Mouse (Mus musculus) kidney, embryonic 14.5 days (tissue): Measurements from ENCODE around the gene Abhd14a. TPM values are rescaled to one million over a fixed set of nuclear protein-coding genes. Genes with fewer than 3 reads are reported as not detected.

Source experiments
- ATAC-seq: fragments of 200-750 bp; cut with Nextera tagmentation; 2 replicates; pipeline ENCODE4 v1.8.0; 2017; ENCODE audit warnings: moderate number of reproducible peaks, mild to moderate bottlenecking, moderate TSS enrichment, moderate library complexity; ENCODE audit not compliant: low FRiP score, low TSS enrichment
- H3K27ac ChIP-seq: fragments of 300-500 bp; sonication (generic); 2 replicates; pipeline ENCODE4 v1.5.1; 2014; ENCODE audit warnings: low read depth, mild to moderate bottlenecking, low read length, moderate library complexity, mixed read lengths
- H3K27me3 ChIP-seq: fragments of 300-500 bp; sonication (generic); 2 replicates; pipeline ENCODE4 v1.6.1; 2014; ENCODE audit warnings: mild to moderate bottlenecking, low read length; ENCODE audit not compliant: control insufficient read depth, insufficient read depth
- H3K36me3 ChIP-seq: fragments of 300-500 bp; sonication (generic); 2 replicates; pipeline ENCODE4 v1.6.1; 2014; ENCODE audit warnings: low read length, mixed read lengths; ENCODE audit not compliant: control insufficient read depth, insufficient read depth
- H3K4me1 ChIP-seq: fragments of 300-500 bp; sonication (generic); 2 replicates; pipeline ENCODE4 v1.6.1; 2014; ENCODE audit warnings: low read length, mixed read lengths; ENCODE audit not compliant: control insufficient read depth, insufficient read depth
- H3K4me2 ChIP-seq: fragments of 300-500 bp; sonication (generic); replicated peaks from 2 replicates; pipeline ENCODE4 v1.6.1; 2014; ENCODE audit warnings: low read depth, mild to moderate bottlenecking, low read length
- H3K4me3 ChIP-seq: fragments of 300-500 bp; sonication (generic); 2 replicates; pipeline ENCODE4 v1.5.1; 2014; ENCODE audit warnings: mild to moderate bottlenecking, low read length
- H3K9ac ChIP-seq: fragments of 300-500 bp; sonication (generic); 2 replicates; pipeline ENCODE4 v1.6.1; 2014; ENCODE audit warnings: low read depth, mild to moderate bottlenecking, low read length, moderate library complexity
- H3K9me3 ChIP-seq: fragments of 300-500 bp; sonication (generic); 2 replicates; pipeline ENCODE4 v1.6.1; 2016; ENCODE audit warnings: low read length; ENCODE audit not compliant: control insufficient read depth
- WGBS: fragments of 180-500 bp; shearing (Covaris S2); extraction: QIAGEN DNeasy Blood & Tissue Kit; methylation state at CpG from one replicate; pipeline ENCODE4 v1.1.7; 2014; 5-methylcytosine and 5-hydroxymethylcytosine counted together
- polyA plus RNA-seq: library from polyadenylated mRNA; unstranded; fragments of >200 nt; fragmentation: Nextera tagmentation; extraction: Ambion mirVana; gene quantifications from 2 replicates; pipeline ENCODE4 v1.2.1, GENCODE M21; 2014

Gene Abhd14a
- polyA plus RNA-seq, 1 experiment from 2014 or later: 58.8 TPM

DNA sequence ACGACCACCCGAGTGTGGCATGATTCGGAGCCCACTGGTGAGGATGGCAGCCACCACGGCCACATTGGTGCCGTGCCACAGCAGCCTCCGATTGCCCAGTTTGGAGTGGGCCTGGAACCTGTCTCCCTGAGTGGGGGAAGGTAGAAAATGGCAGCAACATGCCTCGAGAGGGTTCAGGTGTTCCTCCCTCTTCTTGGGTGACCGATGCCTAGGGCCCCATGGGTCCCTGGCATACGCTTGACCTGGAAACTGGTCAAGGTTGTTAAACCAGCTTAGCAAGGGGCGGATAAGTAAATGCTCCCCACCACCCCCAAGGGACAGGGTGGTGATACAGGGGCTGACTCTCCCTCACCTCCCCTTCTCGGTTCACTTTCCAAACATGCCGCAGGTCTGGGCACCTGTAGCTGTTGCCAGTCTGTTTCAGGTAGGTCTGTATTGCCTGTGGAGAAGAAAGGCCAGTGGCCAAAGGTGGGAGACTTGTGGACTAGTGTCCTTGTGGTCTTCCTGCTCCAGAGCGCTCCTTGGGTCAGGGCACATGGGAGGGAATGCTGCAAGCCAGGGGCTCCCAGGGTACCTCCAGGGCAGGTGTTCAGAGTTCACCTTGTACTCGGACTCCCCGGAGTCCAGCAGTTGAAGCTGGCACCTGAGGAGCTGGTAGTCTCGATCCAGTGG is 25.7 kb upstream of the Abhd14a start:
- H3K36me3 ChIP-seq: no peaks in the 10 kb centered on the region
- H3K27me3 ChIP-seq: no peaks in the 10 kb centered on the region
- H3K27ac ChIP-seq: no peak overlapping the region
- ATAC-seq: no peak
- no peaks in the 10 kb centered on the region for H3K9me3 ChIP-seq
- H3K4me2 ChIP-seq: no peak overlapping the region
- no peak overlapping the region for H3K9ac ChIP-seq
- 86% methylated on average over 16 of the region's 16 CpGs for WGBS
- peaks cover 23% of the 10 kb centered on the region for H3K4me1 ChIP-seq
- no peak overlapping the region for H3K4me3 ChIP-seq

DNA sequence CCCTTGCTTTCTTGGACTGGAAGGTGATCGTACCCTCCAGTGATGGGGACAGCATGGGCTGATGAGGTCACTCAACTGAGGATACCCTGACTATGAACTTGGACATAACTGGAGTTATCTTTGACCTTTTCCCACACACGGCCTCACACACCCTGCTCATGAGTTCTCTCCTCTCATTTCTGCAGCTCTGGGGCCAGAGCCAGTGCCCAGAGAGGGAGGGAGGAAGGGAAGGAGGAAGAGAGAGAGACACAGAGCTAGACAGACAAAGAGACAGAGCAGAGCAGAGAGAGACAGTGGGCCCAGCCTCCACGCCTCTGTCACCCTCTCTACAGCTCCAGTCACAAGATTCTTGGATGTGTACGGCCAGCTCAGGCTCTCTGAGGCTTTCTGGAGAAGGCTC is 24.8 kb upstream of the Abhd14a start:
- Histone ChIP-seq H3K9ac (no peak overlapping the region), H3K4me3 (no peak overlapping the region), H3K27me3 (no peaks in the 10 kb centered on the region), H3K9me3 (no peaks in the 10 kb centered on the region), H3K36me3 (no peaks in the 10 kb centered on the region), H3K27ac (peak overlapping the region; percentile 51; the same call in 1 of the 2 replicates), H3K4me1 (peaks cover 17% of the 10 kb centered on the region), H3K4me2 (no peak overlapping the region)
- 72% methylated on average over 4 of the region's 4 CpGs for WGBS
- no peak for ATAC-seq

DNA sequence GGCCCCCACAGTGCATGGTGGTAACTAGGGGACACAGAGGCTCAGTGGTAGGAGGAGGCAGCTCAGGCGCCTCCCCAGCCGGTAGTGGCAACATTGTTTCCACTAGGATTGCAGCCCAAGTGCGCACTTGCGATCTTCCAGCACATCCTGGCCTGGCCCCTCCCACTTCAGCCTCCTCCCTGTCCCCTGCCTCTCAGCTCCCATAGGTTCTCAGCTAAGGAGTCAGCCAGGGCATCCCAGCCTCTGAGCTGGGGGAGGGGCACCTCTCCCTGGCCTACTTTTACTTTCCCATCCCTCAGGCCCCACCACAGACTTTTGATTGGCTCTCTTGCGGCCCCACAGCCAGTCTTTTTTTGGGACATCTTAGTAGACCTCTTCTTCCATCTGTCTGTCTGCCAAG is 24.4 kb upstream of the Abhd14a start:
- peak; percentile 24; the same call in 1 of the 2 replicates for ATAC-seq
- Histone ChIP-seq H3K9ac (no peak overlapping the region), H3K9me3 (no peaks in the 10 kb centered on the region), H3K4me3 (no peak overlapping the region), H3K27ac (no peak overlapping the region), H3K4me2 (peak overlapping the region; percentile 24; the same call in 1 of the 2 replicates), H3K36me3 (no peaks in the 10 kb centered on the region), H3K4me1 (peaks cover 17% of the 10 kb centered on the region), H3K27me3 (no peaks in the 10 kb centered on the region)
- WGBS: 10% methylated on average over 5 of the region's 5 CpGs

DNA sequence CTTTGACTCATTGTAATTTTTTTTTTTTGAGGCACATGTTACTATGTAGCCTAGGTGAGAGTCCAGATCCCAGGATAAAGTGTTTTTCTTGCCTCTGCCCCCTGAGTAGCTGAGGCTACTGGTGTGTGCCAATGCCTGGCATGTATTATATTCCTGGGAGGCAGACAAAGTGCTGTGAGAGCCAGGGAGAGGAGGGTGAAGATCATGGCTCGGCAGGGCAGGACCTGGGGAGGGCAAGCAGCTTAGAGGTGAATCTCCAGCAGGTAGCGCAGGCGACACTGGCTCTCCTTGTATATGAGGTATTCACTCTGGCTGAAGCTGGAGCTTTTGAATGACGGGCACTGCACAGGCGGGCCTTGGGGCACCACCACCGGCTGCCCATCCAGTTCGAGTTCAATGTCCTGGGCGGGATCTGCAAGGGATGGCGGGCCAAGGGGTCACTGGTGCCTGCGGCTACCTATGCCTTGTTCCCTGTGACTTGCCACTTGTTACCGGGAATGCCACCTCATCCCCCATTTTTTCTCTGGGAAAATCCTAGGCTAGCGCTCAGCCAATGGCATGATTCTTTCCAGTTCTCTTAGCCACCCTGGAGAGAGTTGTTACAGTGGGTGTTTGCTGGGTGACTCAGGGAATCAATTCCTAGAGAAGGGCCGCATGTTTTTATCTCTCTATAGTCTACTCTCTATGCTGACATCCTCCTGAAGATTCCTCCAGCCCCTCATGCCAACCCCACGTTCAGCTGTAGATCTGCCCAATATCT is 23.7 kb upstream of the Abhd14a start:
- H3K27ac ChIP-seq: no peak overlapping the region
- WGBS: 70% methylated on average over 14 of the region's 14 CpGs
- H3K4me3 ChIP-seq: no peak overlapping the region
- peak overlapping the region; percentile 24; the same call in 1 of the 2 replicates for H3K4me2 ChIP-seq
- H3K36me3 ChIP-seq: no peaks in the 10 kb centered on the region
- ATAC-seq: no peak
- no peaks in the 10 kb centered on the region for H3K27me3 ChIP-seq
- H3K9me3 ChIP-seq: no peaks in the 10 kb centered on the region
- H3K9ac ChIP-seq: no peak overlapping the region
- H3K4me1 ChIP-seq: peaks cover 12% of the 10 kb centered on the region

DNA sequence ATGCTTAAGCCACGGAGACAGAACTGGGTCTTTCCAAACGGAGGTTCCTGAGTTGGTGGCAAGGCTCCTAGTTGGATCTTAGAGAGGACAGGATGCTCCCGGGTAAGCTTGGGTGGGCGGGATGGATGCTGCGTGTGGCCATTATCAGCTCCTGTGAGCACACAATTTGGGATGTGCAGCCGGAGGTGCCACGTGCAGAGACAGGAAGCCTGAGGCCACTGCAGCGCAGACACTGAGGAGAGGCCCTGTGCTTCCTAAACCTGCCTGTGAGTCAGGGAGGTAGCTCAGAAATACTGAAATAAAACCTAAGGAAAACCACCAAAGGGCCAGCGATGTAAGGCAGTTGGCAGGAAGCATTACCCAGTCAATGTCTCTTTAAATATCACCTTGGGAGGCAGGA is 22.3 kb upstream of the Abhd14a start:
- no peak overlapping the region for H3K4me2 ChIP-seq
- peak overlapping the region; percentile 9; the same call in 1 of the 2 replicates for H3K9ac ChIP-seq
- H3K36me3 ChIP-seq: no peaks in the 10 kb centered on the region
- no peak overlapping the region for H3K4me3 ChIP-seq
- H3K4me1 ChIP-seq: peaks cover 13% of the 10 kb centered on the region; the same call in 1 of the 2 replicates
- H3K27ac ChIP-seq: no peak overlapping the region
- H3K9me3 ChIP-seq: no peaks in the 10 kb centered on the region
- ATAC-seq: no peak
- no peaks in the 10 kb centered on the region for H3K27me3 ChIP-seq
- WGBS: 70% methylated on average over 9 of the region's 9 CpGs

DNA sequence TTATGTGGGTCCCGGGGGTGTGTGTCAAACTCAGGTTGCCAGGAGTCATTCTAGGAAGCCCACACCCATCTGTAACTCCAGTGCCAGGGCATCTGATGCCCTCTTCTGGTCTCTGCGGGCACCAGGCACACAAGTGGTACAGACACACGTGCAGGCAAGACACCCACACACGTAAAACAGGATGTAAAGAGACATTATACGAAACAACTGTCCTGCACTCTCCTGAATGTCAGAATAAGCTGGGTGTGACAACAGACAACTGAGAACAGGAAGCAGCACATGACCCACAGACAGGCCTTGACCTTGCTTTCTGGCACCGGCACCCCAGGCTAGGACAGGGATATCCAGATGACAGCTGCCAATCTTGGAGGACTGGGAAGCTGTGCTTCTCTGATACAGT is 21.8 kb upstream of the Abhd14a start:
- no peaks in the 10 kb centered on the region for H3K36me3 ChIP-seq
- no peaks in the 10 kb centered on the region for H3K27me3 ChIP-seq
- H3K27ac ChIP-seq: no peak overlapping the region
- ATAC-seq: no peak
- H3K9me3 ChIP-seq: no peaks in the 10 kb centered on the region
- H3K4me3 ChIP-seq: no peak overlapping the region
- H3K4me1 ChIP-seq: peaks cover 13% of the 10 kb centered on the region
- 62% methylated on average over 6 of the region's 6 CpGs for WGBS
- 0 out of 2 replicates have a peak overlapping the region, but pooled peaks have one; percentile 9 for H3K9ac ChIP-seq
- no peak overlapping the region for H3K4me2 ChIP-seq

DNA sequence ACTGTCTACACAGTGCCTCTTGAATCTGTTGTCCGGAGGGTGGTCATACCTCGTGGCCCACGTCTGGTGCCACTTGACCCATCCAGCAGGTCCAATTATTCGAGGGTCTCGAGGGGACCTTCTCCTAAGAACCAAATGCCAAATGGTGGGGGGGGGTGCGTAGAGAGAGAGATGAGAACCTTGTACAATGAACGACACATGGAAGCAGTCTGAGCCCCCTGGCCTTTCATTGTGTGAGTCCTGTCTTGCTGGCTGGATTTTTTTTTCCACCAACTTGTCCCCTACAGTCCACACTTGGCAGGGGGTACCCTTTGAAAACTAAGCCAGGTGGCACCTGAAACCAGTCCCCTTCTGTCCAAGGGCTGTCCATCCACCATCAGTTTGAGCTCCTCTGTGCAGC is 20.3 kb upstream of the Abhd14a start:
- Histone ChIP-seq H3K9me3 (no peaks in the 10 kb centered on the region), H3K27me3 (no peaks in the 10 kb centered on the region), H3K4me2 (no peak overlapping the region), H3K27ac (no peak overlapping the region), H3K9ac (no peak overlapping the region), H3K36me3 (peaks cover 10% of the 10 kb centered on the region), H3K4me1 (peaks cover 13% of the 10 kb centered on the region), H3K4me3 (no peak overlapping the region)
- no peak for ATAC-seq
- WGBS: 80% methylated on average over 7 of the region's 7 CpGs

DNA sequence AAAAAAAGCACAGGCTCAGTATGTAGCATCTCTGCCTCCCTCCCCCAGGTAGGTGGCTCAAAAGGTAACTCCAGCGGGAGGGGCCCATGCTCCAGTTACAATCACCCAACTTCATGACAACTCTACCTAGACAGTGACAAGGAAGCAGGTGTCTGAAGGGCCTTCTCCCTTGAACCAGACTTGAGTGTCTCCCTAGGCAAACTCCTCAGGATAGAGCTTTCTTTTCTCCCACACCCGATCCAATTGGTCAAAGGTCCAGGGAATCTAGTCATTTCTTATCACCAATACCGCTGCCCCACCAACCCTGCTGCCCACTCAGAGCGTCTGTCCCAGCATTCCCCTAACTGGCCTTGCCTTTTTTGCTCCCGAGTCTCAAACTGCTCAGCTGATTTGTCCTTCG is 19.2 kb upstream of the Abhd14a start:
- Histone ChIP-seq H3K4me2 (no peak overlapping the region), H3K27ac (no peak overlapping the region), H3K9ac (no peak overlapping the region), H3K4me3 (no peak overlapping the region), H3K4me1 (peaks cover 9% of the 10 kb centered on the region), H3K27me3 (no peaks in the 10 kb centered on the region), H3K36me3 (peaks cover 19% of the 10 kb centered on the region), H3K9me3 (no peaks in the 10 kb centered on the region)
- no peak for ATAC-seq
- WGBS: 90% methylated on average over 6 of the region's 6 CpGs

DNA sequence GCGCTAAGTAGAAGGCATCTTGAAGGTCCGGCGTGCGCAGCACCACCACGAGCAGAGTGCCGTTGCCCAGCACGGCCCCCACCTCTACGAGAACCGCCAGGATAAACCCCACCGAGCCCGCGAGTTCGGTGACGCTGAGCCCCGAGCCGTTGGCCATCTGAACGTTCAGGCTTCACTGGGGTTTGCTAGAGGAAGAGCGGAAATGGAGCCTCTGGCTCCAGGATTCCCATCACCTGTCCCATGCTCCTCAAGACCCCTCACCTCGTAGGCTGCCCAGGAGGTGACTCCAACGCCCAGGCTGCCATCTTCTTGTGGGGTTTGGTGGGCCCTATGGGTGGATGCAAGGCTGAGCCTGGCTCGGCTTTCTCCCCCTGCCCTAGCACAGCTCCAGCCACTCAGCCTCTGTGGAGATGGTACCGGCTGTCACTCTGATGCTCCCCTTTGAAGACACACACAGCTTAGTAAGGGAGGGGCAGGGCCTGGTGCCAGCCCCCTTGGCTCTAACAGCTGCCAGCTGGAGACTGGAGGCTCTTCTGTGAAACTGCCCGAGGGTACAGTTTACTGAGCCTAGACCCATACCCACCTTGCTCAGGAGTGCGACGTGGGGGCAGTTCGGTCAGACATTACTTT is 18.2 kb upstream of the Abhd14a start, which contains the start of gene Gpr62:
TSS of gene Gpr62 (minus strand) at position 368 of the 630 bp plus-strand sequence.
- peaks cover 11% of the 10 kb centered on the region for H3K4me1 ChIP-seq
- no peaks in the 10 kb centered on the region for H3K27me3 ChIP-seq
- peak within 1 kb of the TSS; percentile 53 for H3K4me3 ChIP-seq
- no peak for ATAC-seq
- no peaks in the 10 kb centered on the region for H3K9me3 ChIP-seq
- 25% methylated on average over 26 of the region's 26 CpGs for WGBS
- H3K36me3 ChIP-seq: peaks cover 28% of the 10 kb centered on the region
- H3K9ac ChIP-seq: peak within 1 kb of the TSS; percentile 75
- H3K4me2 ChIP-seq: peak within 1 kb of the TSS; percentile 98
- H3K27ac ChIP-seq: peak within 1 kb of the TSS; percentile 67
